Mouse (Mus musculus): ENCODE results near the gene Tubgcp5. TPM values are rescaled to one million over a fixed set of nuclear protein-coding genes. Genes with fewer than 3 reads are reported as not detected.
"Not testable (repeated sequence)": the region's sequence is repeated elsewhere in the genome, so short reads cannot be mapped to it uniquely, and the experiment has no call there.

Gene Tubgcp5
- polyA plus RNA-seq (2015; fragmentation: Nextera tagmentation; extraction: Ambion mirVana), result 45.6 and 52.7 TPM in 2 replicates

DNA sequence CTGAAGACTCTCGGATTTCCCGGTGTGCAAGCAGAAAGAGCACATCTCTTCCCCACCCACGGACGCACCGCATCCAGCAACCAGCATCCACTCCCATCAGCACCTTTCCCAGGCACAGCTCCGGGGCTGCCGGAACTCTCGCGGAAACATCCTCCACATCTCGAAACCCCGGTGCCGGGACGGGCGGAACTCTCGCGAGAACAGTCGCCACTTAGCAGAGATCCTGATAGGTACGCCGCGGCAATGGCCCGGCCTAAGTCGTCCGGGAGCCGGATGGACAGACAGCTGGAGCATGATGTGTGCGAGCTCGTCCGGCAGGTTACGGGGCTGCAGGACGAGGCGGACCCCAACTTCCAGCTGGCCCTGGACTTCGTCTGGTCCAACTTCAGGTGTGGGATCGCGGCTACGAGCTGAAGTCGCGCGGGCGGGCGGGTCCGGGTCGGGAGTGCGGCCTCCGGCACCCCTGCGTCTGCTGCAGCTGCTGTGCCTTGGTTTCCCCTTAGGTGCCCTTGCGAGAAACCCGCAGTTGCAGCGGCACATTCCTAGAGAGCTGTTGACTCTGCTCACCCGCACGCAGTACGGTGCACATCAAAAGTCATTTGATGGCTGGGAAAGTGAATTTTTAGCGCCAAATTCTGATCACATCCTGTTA lies at the start of gene Tubgcp5:
Gene Tubgcp5 (plus strand): TSS at position 203 of the 652 bp plus-strand sequence.
- H3K9ac ChIP-seq, result peak within 1 kb of the TSS; percentile 96
- H3K4me3 ChIP-seq, result peak within 1 kb of the TSS; percentile 78
- peak; percentile 95 for ATAC-seq (ENCODE audit: insufficient number of reproducible peaks, insufficient read depth, low FRiP score, low TSS enrichment, low read depth)
- H3K4me2 ChIP-seq, result peak within 1 kb of the TSS; percentile 74
- peaks cover 27% of the 10 kb centered on the region for H3K36me3 ChIP-seq
- peak within 1 kb of the TSS; percentile 82 for H3K27ac ChIP-seq
- H3K9me3 ChIP-seq, result no peaks in the 10 kb centered on the region
- under 1% methylated on average over 51 of the region's 51 CpGs for WGBS
- no peaks in the 10 kb centered on the region for H3K27me3 ChIP-seq
- peaks cover 7% of the 10 kb centered on the region for H3K4me1 ChIP-seq

DNA sequence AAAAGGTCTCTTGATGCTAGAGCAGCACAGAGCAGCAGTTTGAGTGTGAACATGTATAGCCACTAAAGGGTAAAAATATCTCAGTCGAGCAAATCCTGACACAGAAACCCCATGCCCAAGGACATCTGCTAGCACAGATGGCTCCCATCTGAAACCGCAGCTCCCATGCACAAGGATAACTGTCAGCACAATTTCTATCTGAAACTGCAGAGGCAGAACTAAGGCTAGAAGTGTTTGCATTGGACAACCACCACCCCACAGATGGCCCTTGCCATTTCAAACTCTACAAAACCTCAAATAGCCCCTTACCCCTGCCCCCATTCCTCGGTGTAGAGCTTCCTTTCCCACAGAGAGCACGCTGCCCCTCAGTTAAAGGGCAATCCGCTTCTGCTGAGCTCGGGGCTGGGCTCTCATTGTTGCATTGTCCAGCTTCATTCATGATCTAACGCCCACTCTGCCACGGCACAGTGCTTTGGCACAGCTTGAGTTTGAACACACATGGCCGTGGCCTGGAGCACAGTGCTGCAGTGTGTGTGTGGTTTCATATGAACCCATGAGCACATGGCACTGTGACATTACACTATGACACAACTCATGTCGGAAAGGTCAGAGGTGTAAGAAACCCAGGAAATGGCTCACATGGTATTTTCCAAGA lies 49.3 kb upstream of the Tubgcp5 start:
- 58% methylated on average over 10 of the region's 10 CpGs for WGBS
- Histone ChIP-seq H3K4me2 (peak overlapping the region; percentile 4), H3K36me3 (no peaks in the 10 kb centered on the region), H3K9ac (no peak overlapping the region), H3K27ac (no peak overlapping the region), H3K4me3 (no peak overlapping the region), H3K27me3 (no peaks in the 10 kb centered on the region), H3K4me1 (no peaks in the 10 kb centered on the region), H3K9me3 (no peaks in the 10 kb centered on the region)
- ATAC-seq (ENCODE audit: insufficient number of reproducible peaks, insufficient read depth, low FRiP score, low TSS enrichment, low read depth), result no peak

DNA sequence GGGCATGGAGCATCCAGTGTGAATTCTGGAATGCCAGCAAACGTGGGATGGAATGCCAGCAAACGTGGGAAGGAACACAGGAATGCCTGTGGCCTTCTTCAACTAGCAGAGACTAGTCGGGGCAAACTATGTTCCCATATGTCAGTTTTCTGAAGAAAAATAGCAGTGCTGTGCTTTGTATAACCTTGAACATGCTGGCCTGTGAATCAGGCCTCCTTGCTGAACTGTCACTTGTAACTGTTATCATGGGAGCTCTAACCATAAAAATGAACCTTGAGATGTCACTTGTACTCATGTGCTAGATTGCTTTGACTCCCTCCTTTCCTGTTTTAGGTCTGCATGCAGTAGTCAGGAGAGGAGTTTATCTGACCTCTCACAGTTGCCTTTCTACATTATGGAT lies 43.1 kb upstream of the Tubgcp5 start:
- no peaks in the 10 kb centered on the region for H3K36me3 ChIP-seq

DNA sequence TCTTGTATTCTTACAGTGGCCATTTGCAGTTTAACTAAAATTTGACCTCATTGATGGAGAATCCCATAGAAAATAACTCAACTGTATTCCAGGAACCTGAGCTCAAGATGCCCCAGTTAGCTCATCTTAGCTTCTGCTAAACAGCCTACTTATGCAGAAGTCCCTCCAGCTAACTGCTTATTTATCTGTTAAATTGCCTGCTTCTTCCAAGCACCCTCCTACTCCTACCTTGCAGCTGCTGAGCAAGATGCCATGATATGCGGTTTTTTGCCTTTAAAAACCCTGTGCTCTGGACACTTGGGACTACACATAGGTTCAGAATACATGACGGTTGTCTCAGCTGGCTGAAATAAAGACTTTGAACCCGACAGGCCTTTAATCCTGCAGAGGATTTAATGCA lies 34.6 kb upstream of the Tubgcp5 start:
- Histone ChIP-seq H3K36me3 (no peaks in the 10 kb centered on the region), H3K4me1 (no peaks in the 10 kb centered on the region), H3K4me3 (no peak overlapping the region), H3K4me2 (no peak overlapping the region), H3K9ac (no peak overlapping the region), H3K27ac (no peak overlapping the region), H3K27me3 (no peaks in the 10 kb centered on the region), H3K9me3 (no peaks in the 10 kb centered on the region)
- whole genome bisulfite sequencing, result 70% methylated on average over 3 of the region's 3 CpGs
- ATAC-seq (ENCODE audit: insufficient number of reproducible peaks, insufficient read depth, low FRiP score, low TSS enrichment, low read depth), result no peak

More for the DNA sequence above, 43.1 kb upstream of the Tubgcp5 start:
- Histone ChIP-seq H3K9me3 (no peaks in the 10 kb centered on the region), H3K9ac (no peak overlapping the region), H3K4me2 (no peak overlapping the region), H3K27me3 (no peaks in the 10 kb centered on the region), H3K4me3 (no peak overlapping the region), H3K4me1 (no peaks in the 10 kb centered on the region), H3K27ac (no peak overlapping the region)
- 61% methylated on average over 3 of the region's 3 CpGs for WGBS
- ATAC-seq (ENCODE audit: insufficient number of reproducible peaks, insufficient read depth, low FRiP score, low TSS enrichment, low read depth), result no peak

DNA sequence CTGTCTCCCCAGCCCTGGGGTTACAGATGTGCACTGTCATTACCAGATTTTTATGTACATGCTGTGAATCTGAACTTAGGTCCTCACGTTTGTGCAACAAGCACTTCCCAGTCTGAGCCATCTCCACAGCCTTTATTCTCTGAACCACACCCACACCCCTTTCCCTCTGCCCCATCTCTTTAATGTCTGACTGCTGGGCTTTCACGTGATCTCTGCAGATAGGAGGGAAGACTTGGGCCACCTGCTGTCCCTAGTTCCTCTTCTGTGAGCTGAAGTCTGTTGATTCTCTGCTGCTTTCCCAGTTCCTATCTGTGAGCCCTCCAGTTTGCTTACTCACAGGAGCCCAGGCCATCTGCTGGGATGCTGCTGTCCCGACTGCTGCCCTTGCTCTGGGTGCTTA lies 26.0 kb upstream of the Tubgcp5 start, which contains the start of gene Siglech:
Gene Siglech (plus strand): TSS at position 253 of the 400 bp plus-strand sequence.
- Histone ChIP-seq H3K9me3 (no peaks in the 10 kb centered on the region), H3K4me1 (no peaks in the 10 kb centered on the region), H3K27me3 (no peaks in the 10 kb centered on the region), H3K36me3 (no peaks in the 10 kb centered on the region), H3K9ac (no peak within 1 kb of the TSS), H3K4me2 (no peak within 1 kb of the TSS), H3K4me3 (no peak within 1 kb of the TSS), H3K27ac (no peak within 1 kb of the TSS)
- 48% methylated on average over 3 of the region's 3 CpGs for WGBS
- no peak for ATAC-seq (ENCODE audit: insufficient number of reproducible peaks, insufficient read depth, low FRiP score, low TSS enrichment, low read depth)

DNA sequence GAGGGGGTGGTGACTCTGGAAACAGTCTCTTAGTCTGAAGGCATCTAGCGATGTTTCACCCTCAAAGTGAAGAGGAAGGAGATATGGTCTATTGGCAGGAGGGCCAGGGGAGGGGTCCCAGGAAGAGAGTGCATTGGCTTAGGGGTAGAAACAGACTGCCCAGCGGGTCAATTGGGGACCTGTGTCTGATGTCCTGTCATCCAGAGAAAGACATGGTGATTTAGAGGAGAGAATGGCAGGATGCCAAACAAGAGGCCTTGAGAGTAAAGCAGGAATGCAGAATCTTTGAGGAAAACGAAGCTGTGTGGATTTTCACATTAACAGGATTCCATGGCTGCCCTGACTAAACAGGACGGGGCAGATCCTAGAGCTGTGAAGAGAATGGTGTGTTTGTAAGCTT lies 13.9 kb upstream of the Tubgcp5 start:
- no peak for ATAC-seq (ENCODE audit: insufficient number of reproducible peaks, insufficient read depth, low FRiP score, low TSS enrichment, low read depth)
- H3K9ac ChIP-seq, result no peak overlapping the region
- H3K27me3 ChIP-seq, result no peaks in the 10 kb centered on the region
- H3K4me2 ChIP-seq, result no peak overlapping the region
- no peak overlapping the region for H3K27ac ChIP-seq
- no peak overlapping the region for H3K4me3 ChIP-seq
- no peaks in the 10 kb centered on the region for H3K9me3 ChIP-seq
- no peaks in the 10 kb centered on the region for H3K36me3 ChIP-seq
- no peaks in the 10 kb centered on the region for H3K4me1 ChIP-seq
- 48% methylated on average over 4 of the region's 4 CpGs for WGBS

DNA sequence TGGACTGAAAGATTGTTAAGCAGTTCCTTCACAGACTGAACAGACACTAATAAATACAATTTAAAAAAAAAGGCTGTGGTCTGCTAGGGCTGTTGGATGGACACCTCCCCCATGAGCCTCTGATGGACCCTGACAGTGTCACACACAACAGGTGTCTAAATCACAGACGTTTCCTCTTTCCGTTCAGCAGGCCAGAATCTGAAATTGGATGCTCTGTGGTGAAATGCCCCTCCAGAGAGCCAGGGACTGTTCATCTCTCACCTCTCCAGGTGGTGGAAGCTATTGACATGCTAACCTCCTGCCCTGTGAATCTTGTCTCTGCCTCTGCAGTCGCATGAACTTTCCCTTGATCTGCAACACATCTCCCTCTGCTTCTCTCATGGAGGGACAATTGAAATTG lies 11.5 kb upstream of the Tubgcp5 start:
- Histone ChIP-seq H3K36me3 (no peaks in the 10 kb centered on the region), H3K4me1 (no peaks in the 10 kb centered on the region), H3K9me3 (no peaks in the 10 kb centered on the region), H3K27ac (no peak overlapping the region), H3K4me2 (no peak overlapping the region), H3K9ac (no peak overlapping the region), H3K27me3 (no peaks in the 10 kb centered on the region), H3K4me3 (no peak overlapping the region)
- no peak for ATAC-seq (ENCODE audit: insufficient number of reproducible peaks, insufficient read depth, low FRiP score, low TSS enrichment, low read depth)
- 60% methylated on average over 3 of the region's 3 CpGs for WGBS

DNA sequence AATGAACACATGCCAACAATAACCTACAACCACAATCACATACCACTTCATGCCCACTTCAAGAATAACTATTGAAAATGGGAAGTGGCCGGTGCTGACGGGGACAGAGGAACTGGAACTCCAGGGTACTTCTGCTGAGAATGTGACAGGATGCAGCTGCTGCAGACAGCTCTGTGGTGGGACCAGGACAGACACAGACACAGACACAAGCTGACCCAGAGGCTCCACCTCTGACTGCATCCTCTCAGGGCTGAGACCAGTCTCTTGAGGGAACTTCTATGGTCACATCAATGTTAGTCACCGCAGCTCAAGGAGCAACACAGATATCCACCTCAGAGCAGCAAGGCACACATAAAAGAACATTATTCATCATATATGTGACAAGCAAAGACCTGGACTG lies 9.4 kb upstream of the Tubgcp5 start:
- Histone ChIP-seq H3K4me2 (no peak overlapping the region), H3K27me3 (no peaks in the 10 kb centered on the region), H3K9me3 (no peaks in the 10 kb centered on the region), H3K4me3 (no peak overlapping the region), H3K27ac (no peak overlapping the region), H3K4me1 (no peaks in the 10 kb centered on the region), H3K9ac (no peak overlapping the region), H3K36me3 (no peaks in the 10 kb centered on the region)
- 73% methylated on average over 3 of the region's 3 CpGs for WGBS
- no peak for ATAC-seq (ENCODE audit: insufficient number of reproducible peaks, insufficient read depth, low FRiP score, low TSS enrichment, low read depth)

DNA sequence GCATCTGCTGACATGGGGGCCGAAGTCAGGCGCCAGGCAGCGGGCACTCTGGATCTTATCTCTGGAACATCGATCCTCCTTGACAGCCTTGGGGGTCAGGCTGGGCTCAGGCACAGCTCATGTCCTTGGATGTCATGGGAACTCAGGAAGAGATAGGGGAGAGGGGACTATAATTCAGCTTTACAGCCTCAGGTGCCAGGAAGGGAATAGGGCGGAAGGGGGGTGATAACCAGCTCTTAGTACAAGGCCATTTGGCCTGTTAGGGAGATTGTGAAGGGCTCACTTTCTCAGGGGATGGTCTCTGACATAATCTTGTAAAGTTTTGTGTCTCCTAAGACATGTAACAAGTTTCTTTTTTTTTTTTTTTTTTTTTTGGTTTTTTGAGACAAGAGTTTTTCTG lies 3.4 kb upstream of the Tubgcp5 start:
- not testable (repeated sequence) for H3K27ac ChIP-seq; H3K27me3 ChIP-seq; H3K9ac ChIP-seq; H3K4me2 ChIP-seq; H3K9me3 ChIP-seq; H3K4me3 ChIP-seq; ATAC-seq (ENCODE audit: insufficient number of reproducible peaks, insufficient read depth, low FRiP score, low TSS enrichment, low read depth); H3K4me1 ChIP-seq; H3K36me3 ChIP-seq
- 85% methylated on average over 5 of the region's 5 CpGs for WGBS

DNA sequence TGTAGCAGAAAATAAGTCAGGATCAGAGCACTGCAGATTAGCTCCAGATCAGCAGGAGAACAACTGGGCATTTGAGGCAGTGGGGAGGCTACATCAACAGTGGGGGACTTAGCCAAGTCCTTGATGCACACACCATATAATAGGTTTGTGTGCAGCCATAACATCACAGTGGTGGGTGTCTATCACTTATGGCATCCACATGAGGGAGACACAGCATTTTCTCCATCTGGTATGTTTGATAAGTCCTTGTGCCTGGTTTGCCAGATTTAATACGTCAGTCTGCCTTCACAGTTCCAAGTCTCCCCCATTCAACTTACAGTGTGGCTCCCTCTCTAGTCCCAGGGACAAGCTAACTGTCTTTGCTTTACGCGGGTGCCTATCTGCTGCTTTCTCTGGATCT lies 1.7 kb upstream of the Tubgcp5 start:
- Histone ChIP-seq H3K9ac (no peak overlapping the region), H3K27ac (no peak overlapping the region), H3K4me3 (no peak overlapping the region), H3K4me1 (peaks cover 7% of the 10 kb centered on the region), H3K36me3 (peaks cover 14% of the 10 kb centered on the region), H3K4me2 (no peak overlapping the region), H3K27me3 (no peaks in the 10 kb centered on the region), H3K9me3 (no peaks in the 10 kb centered on the region)
- ATAC-seq (ENCODE audit: insufficient number of reproducible peaks, insufficient read depth, low FRiP score, low TSS enrichment, low read depth), result no peak
- 80% methylated on average over 3 of the region's 3 CpGs for WGBS

DNA sequence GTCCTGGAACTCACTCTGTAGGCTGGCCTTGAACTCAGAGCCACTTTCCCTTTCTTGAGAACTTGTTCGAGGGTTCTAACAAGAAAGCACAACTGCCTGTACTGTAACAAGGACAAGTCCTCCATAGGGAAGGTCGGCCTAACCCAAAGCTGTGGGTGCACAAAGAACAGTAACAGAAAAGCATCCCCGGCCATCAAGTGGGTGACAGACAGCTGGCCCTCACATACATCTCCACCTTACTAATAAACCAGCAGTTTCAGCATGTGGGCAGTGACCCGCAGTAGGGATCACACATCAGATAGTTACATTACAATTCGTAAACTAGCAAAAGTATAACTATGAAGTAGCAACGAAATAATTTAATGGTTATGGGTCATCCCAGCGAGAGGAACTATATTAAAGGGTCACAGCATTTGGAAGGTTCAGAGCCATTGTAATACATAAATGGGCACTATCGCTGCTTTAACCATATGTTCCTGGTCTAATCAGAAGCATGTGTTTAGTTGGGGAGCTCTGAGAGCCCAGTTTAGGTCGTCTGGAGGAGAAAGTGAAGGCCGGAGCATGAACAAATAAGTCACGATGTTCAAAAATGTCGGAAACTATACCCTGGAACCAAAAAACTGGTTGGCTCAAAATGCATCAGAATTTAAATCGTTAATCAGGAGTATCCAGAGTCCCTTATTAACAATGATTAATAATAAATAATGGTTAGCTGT lies 560 bp upstream of the Tubgcp5 start:
- peaks cover 7% of the 10 kb centered on the region for H3K4me1 ChIP-seq
- 30% methylated on average over 13 of the region's 13 CpGs for WGBS
- peak overlapping the region; percentile 82 for H3K27ac ChIP-seq
- H3K4me2 ChIP-seq, result peak overlapping the region; percentile 74
- peaks cover 23% of the 10 kb centered on the region for H3K36me3 ChIP-seq
- H3K9me3 ChIP-seq, result no peaks in the 10 kb centered on the region
- ATAC-seq (ENCODE audit: insufficient number of reproducible peaks, insufficient read depth, low FRiP score, low TSS enrichment, low read depth), result peak; percentile 23
- H3K9ac ChIP-seq, result peak overlapping the region; percentile 96
- peak overlapping the region; percentile 78 for H3K4me3 ChIP-seq
- H3K27me3 ChIP-seq, result no peaks in the 10 kb centered on the region

DNA sequence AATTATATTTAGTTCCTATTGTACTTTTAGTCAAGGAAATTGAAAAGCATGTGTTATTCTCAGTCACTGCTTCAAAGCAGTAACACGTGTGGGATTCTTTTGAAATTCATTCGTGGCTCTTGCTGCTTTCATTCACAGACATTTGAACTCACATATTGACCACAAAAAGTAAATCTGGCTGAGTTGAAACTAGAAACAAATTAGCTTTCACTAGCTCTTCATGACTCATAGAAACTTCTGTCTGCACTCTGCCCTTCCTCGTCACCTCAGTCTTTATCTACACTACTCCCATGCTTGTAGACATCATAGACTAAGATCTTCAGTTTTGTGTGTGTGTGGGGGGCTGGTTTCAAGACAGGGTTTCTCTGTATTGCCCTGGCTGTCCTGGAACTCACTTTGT lies 6.0 kb downstream of the Tubgcp5 start:
- Histone ChIP-seq H3K4me3 (no peak overlapping the region), H3K9ac (no peak overlapping the region), H3K27ac (no peak overlapping the region), H3K27me3 (no peaks in the 10 kb centered on the region), H3K36me3 (peaks cover 77% of the 10 kb centered on the region), H3K4me2 (no peak overlapping the region), H3K9me3 (no peaks in the 10 kb centered on the region), H3K4me1 (peaks cover 3% of the 10 kb centered on the region)
- ATAC-seq (ENCODE audit: insufficient number of reproducible peaks, insufficient read depth, low FRiP score, low TSS enrichment, low read depth), result no peak
- WGBS, result 91% methylated on average over 3 of the region's 3 CpGs

Data from embryonic facial prominence, embryonic 13.5 days (tissue).